Mouse (Mus musculus): Measurements from ENCODE around the gene Napa. TPM values are rescaled to one million over a fixed set of nuclear protein-coding genes. Genes with fewer than 3 reads are reported as not detected.

Napa gene
- total RNA-seq, 1 experiment from 2014 or later, result 137 TPM

- no peak for DNase-seq
Measured at GRCm38 (mm10) chr7:16099901-16100300, 1.6 kb downstream of the Napa start.

GRCm38 (mm10) chr7:16101081-16101480, 2.8 kb downstream of the Napa start:
- no peak for DNase-seq

GRCm38 (mm10) chr7:16101726-16102475, 3.6 kb downstream of the Napa start:
- no peak for DNase-seq

- DNase-seq, result no peak
Measured at GRCm38 (mm10) chr7:16102686-16103226, 4.5 kb downstream of the Napa start.

GRCm38 (mm10) chr7:16103760-16104159, 5.5 kb downstream of the Napa start:
- DNase-seq, result no peak

GRCm38 (mm10) chr7:16104611-16105388, 6.5 kb downstream of the Napa start:
- DNase-seq, result no peak

- DNase-seq, result no peak
Measured at GRCm38 (mm10) chr7:16108886-16109542, 10.8 kb downstream of the Napa start.

- no peak for DNase-seq
Measured at GRCm38 (mm10) chr7:16110158-16110557, 11.9 kb downstream of the Napa start.

- no peak for DNase-seq
Measured at GRCm38 (mm10) chr7:16111284-16112090, 13.2 kb downstream of the Napa start.

- DNase-seq, result no peak
Measured at GRCm38 (mm10) chr7:16116418-16116817, 18.2 kb downstream of the Napa start.

GRCm38 (mm10) chr7:16117100-16117499, 18.8 kb downstream of the Napa start:
- no peak for DNase-seq

GRCm38 (mm10) chr7:16119569-16120261, 21.5 kb downstream of the Napa start, which contains the start of gene Kptn:
TSS of gene Kptn (plus strand) at chr7:16119895.
- DNase-seq, result peak; percentile 89

- DNase-seq, result no peak
Measured at GRCm38 (mm10) chr7:16120262-16120600, 22.0 kb downstream of the Napa start.

- DNase-seq, result no peak
Measured at GRCm38 (mm10) chr7:16125829-16126228, 27.6 kb downstream of the Napa start.

- DNase-seq, result peak; percentile 42
Measured at GRCm38 (mm10) chr7:16128344-16128743, 30.1 kb downstream of the Napa start.

- no peak for DNase-seq
Measured at GRCm38 (mm10) chr7:16128899-16129298, 30.6 kb downstream of the Napa start.

GRCm38 (mm10) chr7:16129421-16129845, 31.2 kb downstream of the Napa start, which contains the start of gene Slc8a2:
TSS of gene Slc8a2 (plus strand) at chr7:16129826.
- peak; percentile 69 for DNase-seq

GRCm38 (mm10) chr7:16129846-16130691, 31.8 kb downstream of the Napa start:
- peak; percentile 44 for DNase-seq

- DNase-seq, result no peak
Measured at GRCm38 (mm10) chr7:16130956-16131634, 32.8 kb downstream of the Napa start.
